Mouse (Mus musculus) forebrain, embryonic 14.5 days (tissue): ENCODE results near the gene Coq9. TPM values are rescaled to one million over a fixed set of nuclear protein-coding genes. Genes with fewer than 3 reads are reported as not detected.

Source experiments
- ATAC-seq: fragments of 200-750 bp; cut with Nextera tagmentation; 2 replicates; pipeline ENCODE4 v1.8.0; 2017; ENCODE audit warnings: mild to moderate bottlenecking, moderate library complexity
- DNase-seq: peaks from one replicate; pipeline ENCODE4 v3.0.0-alpha.2; 2015; ENCODE audit warnings: low spot score
- H3K27ac ChIP-seq: fragments of 300-500 bp; sonication (generic); 2 replicates; pipeline ENCODE4 v1.5.1; 2014; ENCODE audit warnings: low read depth, mild to moderate bottlenecking, control low read depth, low read length, moderate library complexity
- H3K27me3 ChIP-seq: fragments of 300-500 bp; sonication (generic); replicated peaks from 2 replicates; pipeline ENCODE4 v1.6.1; 2014; ENCODE audit warnings: low read length, control low read depth, mixed read lengths; ENCODE audit not compliant: control insufficient read depth, insufficient read depth
- H3K36me3 ChIP-seq: fragments of 300-500 bp; sonication (generic); 2 replicates; pipeline ENCODE4 v1.6.1; 2014; ENCODE audit warnings: low read length, control low read depth; ENCODE audit not compliant: control insufficient read depth, insufficient read depth
- H3K4me1 ChIP-seq: fragments of 300-500 bp; sonication (generic); 2 replicates; pipeline ENCODE4 v1.6.1; 2014; ENCODE audit warnings: antibody characterized with exemption, low read length, control low read depth; ENCODE audit not compliant: control insufficient read depth, insufficient read depth
- H3K4me2 ChIP-seq: fragments of 300-500 bp; sonication (generic); 2 replicates; pipeline ENCODE4 v1.6.1; 2014; ENCODE audit warnings: mild to moderate bottlenecking, control low read depth, low read length
- H3K4me3 ChIP-seq: fragments of 300-500 bp; sonication (generic); 2 replicates; pipeline ENCODE4 v1.5.1; 2014; ENCODE audit warnings: low read depth, low read length, control low read depth
- H3K9ac ChIP-seq: fragments of 300-500 bp; sonication (generic); 2 replicates; pipeline ENCODE4 v1.6.1; 2014; ENCODE audit warnings: mild to moderate bottlenecking, low read length, control low read depth, moderate library complexity
- H3K9me3 ChIP-seq: fragments of 300-500 bp; sonication (generic); replicated peaks from 2 replicates; pipeline ENCODE4 v1.6.1; 2016; ENCODE audit warnings: low read length, control low read depth, mixed read lengths; ENCODE audit not compliant: control insufficient read depth
- WGBS: fragments of 180-500 bp; shearing (Covaris S2); extraction: QIAGEN DNeasy Blood & Tissue Kit; methylation state at CpG from one replicate; pipeline ENCODE4 v1.1.7; 2014; 5-methylcytosine and 5-hydroxymethylcytosine counted together
- polyA plus RNA-seq: library from polyadenylated mRNA; unstranded; fragments of >200 nt; fragmentation: Nextera tagmentation; extraction: Ambion mirVana; gene quantifications from 2 replicates; pipeline ENCODE4 v1.2.1, GENCODE M21; 2014

The Coq9 gene
- polyA plus RNA-seq, 1 experiment from 2014 or later, result 63.1 TPM

GRCm38 (mm10) chr8:94880742-94881141, 42.6 kb downstream of the Coq9 start:
- 81% methylated on average over 4 of the region's 4 CpGs for WGBS
- Histone ChIP-seq H3K4me3 (no peak overlapping the region), H3K27me3 (no peaks in the 10 kb centered on the region), H3K36me3 (no peaks in the 10 kb centered on the region), H3K27ac (no peak overlapping the region), H3K4me2 (no peak overlapping the region), H3K9me3 (no peaks in the 10 kb centered on the region), H3K4me1 (0 out of 2 replicates have a peak, but pooled peaks cover 2% of the 10 kb centered on the region), H3K9ac (no peak overlapping the region)
- DNase-seq, result no peak
- no peak for ATAC-seq

DNA sequence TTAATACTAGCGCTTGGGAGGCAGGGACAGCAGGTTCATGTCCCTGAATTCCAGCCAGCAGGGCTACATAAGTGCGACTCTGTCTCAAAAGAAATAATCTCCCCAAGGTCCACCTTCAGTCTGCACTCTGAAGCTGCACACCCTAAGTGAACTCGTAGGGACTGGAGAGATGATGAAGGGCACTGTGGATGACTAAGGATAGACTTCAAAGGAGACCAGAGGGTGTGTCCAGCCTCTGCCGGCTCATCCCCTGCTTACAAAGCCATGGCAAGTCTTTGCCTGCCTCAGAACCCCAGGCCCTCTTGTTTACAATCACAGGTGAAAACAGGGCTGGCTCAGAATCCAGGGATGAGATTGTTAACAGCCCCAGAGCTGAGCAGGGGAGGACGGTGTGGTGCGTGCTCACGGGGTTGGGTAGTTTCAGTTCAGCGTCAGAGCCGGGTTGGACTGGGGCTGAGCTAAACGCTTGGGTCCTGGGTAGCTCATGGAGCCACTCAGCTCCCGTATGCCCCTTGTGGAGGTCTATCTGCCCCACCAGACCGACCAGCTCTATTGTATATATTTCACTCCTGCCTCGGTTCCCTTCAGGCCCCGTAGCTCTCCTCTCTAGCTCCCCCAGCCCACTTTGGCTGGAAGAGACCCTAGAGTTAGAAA, 50.4 kb downstream of the Coq9 start:
- Histone ChIP-seq H3K27me3 (no peaks in the 10 kb centered on the region), H3K4me1 (no peaks in the 10 kb centered on the region), H3K4me3 (no peak overlapping the region), H3K36me3 (no peaks in the 10 kb centered on the region), H3K4me2 (no peak overlapping the region), H3K9ac (no peak overlapping the region), H3K27ac (no peak overlapping the region), H3K9me3 (no peaks in the 10 kb centered on the region)
- ATAC-seq (no peak), DNase-seq (no peak)
- WGBS, result 49% methylated on average over 14 of the region's 14 CpGs

GRCm38 (mm10) chr8:94892917-94893316, 54.8 kb downstream of the Coq9 start:
- H3K4me3 ChIP-seq, result no peak overlapping the region
- H3K9ac ChIP-seq, result no peak overlapping the region
- H3K27ac ChIP-seq, result no peak overlapping the region
- DNase-seq, result no peak
- no peaks in the 10 kb centered on the region for H3K4me1 ChIP-seq
- H3K9me3 ChIP-seq, result no peaks in the 10 kb centered on the region
- no peak for ATAC-seq
- 53% methylated on average over 2 of the region's 2 CpGs for WGBS
- H3K27me3 ChIP-seq, result no peaks in the 10 kb centered on the region
- H3K4me2 ChIP-seq, result no peak overlapping the region
- no peaks in the 10 kb centered on the region for H3K36me3 ChIP-seq

GRCm38 (mm10) chr8:94899262-94899661, 61.1 kb downstream of the Coq9 start:
- Histone ChIP-seq H3K27me3 (no peaks in the 10 kb centered on the region), H3K4me3 (no peak overlapping the region), H3K9ac (no peak overlapping the region), H3K9me3 (no peaks in the 10 kb centered on the region), H3K4me2 (no peak overlapping the region), H3K27ac (no peak overlapping the region), H3K36me3 (no peaks in the 10 kb centered on the region), H3K4me1 (no peaks in the 10 kb centered on the region)
- WGBS, result 6% methylated on average over 11 of the region's 11 CpGs
- DNase-seq (no peak), ATAC-seq (no peak)

GRCm38 (mm10) chr8:94900617-94901016, 62.5 kb downstream of the Coq9 start:
- 38% methylated on average over 6 of the region's 6 CpGs for WGBS
- Histone ChIP-seq H3K4me3 (no peak overlapping the region), H3K9ac (no peak overlapping the region), H3K36me3 (no peaks in the 10 kb centered on the region), H3K27me3 (no peaks in the 10 kb centered on the region), H3K4me1 (no peaks in the 10 kb centered on the region), H3K9me3 (no peaks in the 10 kb centered on the region), H3K4me2 (no peak overlapping the region), H3K27ac (no peak overlapping the region)
- no peak for DNase-seq
- no peak for ATAC-seq

DNA sequence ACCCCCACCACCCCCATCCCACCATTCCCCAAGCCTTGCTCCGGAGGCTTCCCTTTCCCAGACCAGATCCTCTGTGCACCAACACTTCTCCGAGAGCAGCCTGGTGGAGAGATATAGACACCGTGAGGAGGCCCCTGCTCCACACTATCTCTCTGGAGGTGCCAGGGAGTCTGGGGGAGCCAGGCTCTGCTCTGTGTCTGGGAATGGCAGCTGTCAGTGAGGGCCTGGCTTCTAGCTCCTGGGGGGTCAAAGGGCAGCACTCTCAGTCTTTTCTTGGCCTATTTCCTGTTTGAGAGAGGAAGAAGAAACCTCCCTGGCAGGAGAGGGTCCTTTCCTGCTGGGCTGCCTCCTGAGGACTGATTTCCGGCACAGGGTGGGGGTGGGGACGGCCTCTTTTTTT, 62.9 kb downstream of the Coq9 start:
- 22% methylated on average over 5 of the region's 5 CpGs for WGBS
- no peak overlapping the region for H3K27ac ChIP-seq
- no peak overlapping the region for H3K4me2 ChIP-seq
- H3K4me1 ChIP-seq, result no peaks in the 10 kb centered on the region
- H3K4me3 ChIP-seq, result no peak overlapping the region
- H3K9me3 ChIP-seq, result no peaks in the 10 kb centered on the region
- H3K27me3 ChIP-seq, result no peaks in the 10 kb centered on the region
- ATAC-seq (no peak), DNase-seq (no peak)
- H3K9ac ChIP-seq, result no peak overlapping the region
- H3K36me3 ChIP-seq, result no peaks in the 10 kb centered on the region

GRCm38 (mm10) chr8:94903709-94904108, 65.6 kb downstream of the Coq9 start:
- H3K4me1 ChIP-seq, result no peaks in the 10 kb centered on the region
- H3K4me2 ChIP-seq, result no peak overlapping the region
- ATAC-seq, result no peak
- no peak overlapping the region for H3K9ac ChIP-seq
- H3K36me3 ChIP-seq, result no peaks in the 10 kb centered on the region
- no peak overlapping the region for H3K4me3 ChIP-seq
- no peak overlapping the region for H3K27ac ChIP-seq
- DNase-seq, result no peak
- H3K27me3 ChIP-seq, result no peaks in the 10 kb centered on the region
- no peaks in the 10 kb centered on the region for H3K9me3 ChIP-seq
- WGBS, result 77% methylated on average over 12 of the region's 12 CpGs

Other genes with a start within 250 kb of the Coq9 start
- gene Rspry1, start 236.4 kb upstream of the Coq9 start, polyA plus RNA-seq, result 46.4 and 47.6 TPM in 2 replicates
- 96.2 and 108 TPM in 2 replicates for gene Fam192a, start 236.3 kb upstream of the Coq9 start, polyA plus RNA-seq
- 89.3 and 101 TPM in 2 replicates for gene Arl2bp, start 171.7 kb upstream of the Coq9 start, polyA plus RNA-seq
- gene Pllp, start 142.0 kb upstream of the Coq9 start, polyA plus RNA-seq, result 0.71 and 1.2 TPM in 2 replicates
- gene Ccl22, start 92.7 kb upstream of the Coq9 start, polyA plus RNA-seq, result not detected in 2 replicates
- 11.2 and 18.4 TPM in 2 replicates for gene Cx3cl1, start 66.3 kb upstream of the Coq9 start, polyA plus RNA-seq
- 0.63 TPM in 1 of 2 replicates, not detected in the other for gene Ccl17, start 27.9 kb upstream of the Coq9 start, polyA plus RNA-seq
- 124 and 147 TPM in 2 replicates for gene Ciapin1, start within 50 bp of the Coq9 start, polyA plus RNA-seq
- 163 and 174 TPM in 2 replicates for gene Polr2c, start 19.1 kb downstream of the Coq9 start, polyA plus RNA-seq
- 42.6 and 54.7 TPM in 2 replicates for gene Dok4, start 38.0 kb downstream of the Coq9 start, polyA plus RNA-seq
- gene Ccdc102a, start 79.8 kb downstream of the Coq9 start, polyA plus RNA-seq, result 6.9 and 7.9 TPM in 2 replicates
- gene Adgrg5, start 85.4 kb downstream of the Coq9 start, polyA plus RNA-seq, result not detected in 2 replicates
- 145 and 157 TPM in 2 replicates for gene Adgrg1, start 136.4 kb downstream of the Coq9 start, polyA plus RNA-seq
- 1.2 TPM in 2 replicates for gene Adgrg3, start 179.4 kb downstream of the Coq9 start, polyA plus RNA-seq
- gene Drc7, start 216.8 kb downstream of the Coq9 start, polyA plus RNA-seq, result 0.71 and 1.2 TPM in 2 replicates
- gene Katnb1, start 242.9 kb downstream of the Coq9 start, polyA plus RNA-seq, result 26.2 and 37.0 TPM in 2 replicates